Mouse (Mus musculus): ENCODE data around the gene Ppil4.

The Ppil4 gene

GRCm38 (mm10) chr10:7861259-7861936 is 68.7 kb downstream of the Ppil4 start:
- DNase-seq (ENCODE audit: low read depth, low spot score), result peak; percentile 20

GRCm38 (mm10) chr10:7861937-7862657 is 69.4 kb downstream of the Ppil4 start:
- no peak for DNase-seq (ENCODE audit: low read depth, low spot score)

- DNase-seq (ENCODE audit: low read depth, low spot score), result no peak
Observed at GRCm38 (mm10) chr10:7863411-7863810, 70.7 kb downstream of the Ppil4 start.

GRCm38 (mm10) chr10:7864184-7864583 is 71.5 kb downstream of the Ppil4 start:
- DNase-seq (ENCODE audit: low read depth, low spot score), result no peak

GRCm38 (mm10) chr10:7864806-7865205 is 72.1 kb downstream of the Ppil4 start:
- no peak for DNase-seq (ENCODE audit: low read depth, low spot score)

GRCm38 (mm10) chr10:7866762-7867665 is 74.3 kb downstream of the Ppil4 start:
- no peak for DNase-seq (ENCODE audit: low read depth, low spot score)

GRCm38 (mm10) chr10:7867666-7868030 is 75.0 kb downstream of the Ppil4 start:
- no peak for DNase-seq (ENCODE audit: low read depth, low spot score)

GRCm38 (mm10) chr10:7869746-7870145 is 77.1 kb downstream of the Ppil4 start:
- DNase-seq (ENCODE audit: low read depth, low spot score), result no peak

- peak; percentile 67 for DNase-seq (ENCODE audit: low read depth, low spot score)
Observed at GRCm38 (mm10) chr10:7870571-7871315, 78.1 kb downstream of the Ppil4 start.

GRCm38 (mm10) chr10:7871381-7872020 is 78.8 kb downstream of the Ppil4 start:
- no peak for DNase-seq (ENCODE audit: low read depth, low spot score)
